Mouse (Mus musculus): Measurements from ENCODE around the gene Vps45. TPM values are rescaled to one million over a fixed set of nuclear protein-coding genes. Genes with fewer than 3 reads are reported as not detected.

Gene Vps45
- total and polyA plus RNA-seq, 3 experiments = 20.6 to 92.0 (median 28.9) TPM

- peak; percentile 86 for TF ChIP-seq HCFC1 (IDR thresholded peaks at IDR 0.05; ENCODE audit: low read depth, low read length)
- no peak; a peak in 1 of 4 replicates for TF ChIP-seq EP300 (IDR thresholded peaks at IDR 0.05; ENCODE audit: low read depth in 1 of 2, low read length in 2 of 2)
- TF ChIP-seq MEF2A (IDR thresholded peaks at IDR 0.05; ENCODE audit: extremely low read depth, insufficient replicate concordance, low read depth, low read length, poor library complexity, severe bottlenecking) = peak; percentile 49; the same call in 1 of the 2 replicates
- 0 out of 2 replicates have a peak, but pooled peaks have one; percentile 3 for TF ChIP-seq SMC3 (IDR thresholded peaks at IDR 0.05; ENCODE audit: low read depth, low read length)
- no peak for TF ChIP-seq MAX (IDR thresholded peaks at IDR 0.05; ENCODE audit: low read length)
- TF ChIP-seq ZNF384 (IDR thresholded peaks at IDR 0.05; ENCODE audit: low read depth, low read length) = no peak
- TF ChIP-seq MYC (IDR thresholded peaks at IDR 0.05; ENCODE audit: low read depth, low read length) = no peak
- no peak for TF ChIP-seq ZKSCAN1 (IDR thresholded peaks at IDR 0.05; ENCODE audit: low read depth, low read length)
- TF ChIP-seq MYB (IDR thresholded peaks at IDR 0.05; ENCODE audit: low read depth, low read length) = no peak
- TF ChIP-seq POLR2A (IDR thresholded peaks at IDR 0.05; ENCODE audit: control insufficient read depth in 1 of 2, insufficient read depth in 1 of 2, low read depth in 1 of 2, low read length in 2 of 2, poor library complexity in 1 of 2) = peak; percentile 58 to 83; a peak in 2 of 4 replicates
- TF ChIP-seq NRF1 (IDR thresholded peaks at IDR 0.05; ENCODE audit: insufficient read depth, low read depth, low read length, poor library complexity, severe bottlenecking) = 0 out of 2 replicates have a peak, but pooled peaks have one; percentile 9
- no peak for TF ChIP-seq CHD2 (IDR thresholded peaks at IDR 0.05; ENCODE audit: low read length)
- TF ChIP-seq KAT2A (conservative IDR thresholded peaks at IDR 0.05; ENCODE audit: low read depth, low read length) = no peak; the same call in 1 of the 2 replicates
- TF ChIP-seq POLR2AphosphoS5 (IDR thresholded peaks at IDR 0.05; ENCODE audit: borderline replicate concordance, low read depth, low read length) = no peak
- TF ChIP-seq USF1 (IDR thresholded peaks at IDR 0.05; ENCODE audit: low read depth, low read length) = peak; percentile 77
- no peak for TF ChIP-seq TAL1 (IDR thresholded peaks at IDR 0.05; ENCODE audit: low read length)
- TF ChIP-seq POLR2AphosphoS2 (IDR thresholded peaks at IDR 0.05; ENCODE audit: low read length) = peak; percentile 44; the same call in 1 of the 2 replicates
- peak; percentile 73 for TF ChIP-seq TBP (IDR thresholded peaks at IDR 0.05; ENCODE audit: low read depth, low read length)
Measured at GRCm38 (mm10) chr3:96104261-96105065, 46.2 kb upstream of the Vps45 start, which contains the start of gene Otud7b (continued).

- peak overlapping the region; percentile 71 to 92 for H3K4me3 ChIP-seq (ENCODE audit: control insufficient read depth in 1 of 2, insufficient read depth in 1 of 2, low read depth in 2 of 2, low read length in 2 of 2)
- H3K27ac ChIP-seq (ENCODE audit: control insufficient read depth, low read depth, low read length) = peak overlapping the region; percentile 25
- peaks cover 21 to 22% of the 10 kb centered on the region in 2 experiments; a peak in 3 of 4 replicates for H3K4me1 ChIP-seq (ENCODE audit: control insufficient read depth in 1 of 2, insufficient read depth in 2 of 2, low read length in 2 of 2)
- peaks cover 0 to 28% of the 10 kb centered on the region in 2 experiments; a peak in 2 of 4 replicates for H3K36me3 ChIP-seq (ENCODE audit: control insufficient read depth in 1 of 2, insufficient read depth in 2 of 2, low read length in 2 of 2)
- TF ChIP-seq ZNF384 (IDR thresholded peaks at IDR 0.05; ENCODE audit: low read depth, low read length) (no peak), MEF2A (IDR thresholded peaks at IDR 0.05; ENCODE audit: extremely low read depth, insufficient replicate concordance, low read depth, low read length, poor library complexity, severe bottlenecking) (no peak), SMC3 (IDR thresholded peaks at IDR 0.05; ENCODE audit: low read depth, low read length) (no peak; the same call in 1 of the 2 replicates), POLR2AphosphoS2 (IDR thresholded peaks at IDR 0.05; ENCODE audit: low read length) (no peak), TBP (IDR thresholded peaks at IDR 0.05; ENCODE audit: low read depth, low read length) (no peak), RCOR1 (IDR thresholded peaks at IDR 0.05; ENCODE audit: low read depth, low read length) (no peak), ELF1 (IDR thresholded peaks at IDR 0.05; ENCODE audit: low read depth, low read length) (no peak), RAD21 (IDR thresholded peaks at IDR 0.05; ENCODE audit: low read depth, low read length) (no peak), NELFE (IDR thresholded peaks at IDR 0.05; ENCODE audit: low read depth, low read length) (no peak), CTCF (IDR thresholded peaks at IDR 0.05 in 2 of 3, conservative IDR thresholded peaks at IDR 0.05 in 1 of 3; ENCODE audit: control insufficient read depth in 1 of 3, insufficient read depth in 1 of 3, low read depth in 2 of 3, low read length in 3 of 3, poor library complexity in 1 of 3, severe bottlenecking in 1 of 3) (no peak), ZC3H11A (IDR thresholded peaks at IDR 0.05; ENCODE audit: low read depth, low read length) (no peak), ZMIZ1 (IDR thresholded peaks at IDR 0.05; ENCODE audit: low read depth, low read length) (no peak), CHD2 (IDR thresholded peaks at IDR 0.05; ENCODE audit: low read length) (no peak), TAL1 (IDR thresholded peaks at IDR 0.05; ENCODE audit: low read length) (no peak)
- no peaks in the 10 kb centered on the region for H3K9me3 ChIP-seq (replicated peaks; ENCODE audit: insufficient read depth, low read length)
- no peak for DNase-seq (ENCODE audit: low read depth, low spot score)
- no peaks in the 10 kb centered on the region for H3K27me3 ChIP-seq (ENCODE audit: control insufficient read depth in 1 of 2, insufficient read depth in 2 of 2, low read length in 2 of 2)
- peaks cover 14% of the 10 kb centered on the region for H3K79me2 ChIP-seq (ENCODE audit: control insufficient read depth, insufficient read depth, low read length, poor library complexity)
- peak overlapping the region; percentile 84 for H3K9ac ChIP-seq (ENCODE audit: control insufficient read depth, low read depth, low read length, poor library complexity, severe bottlenecking)
Measured at GRCm38 (mm10) chr3:96103901-96104260, 45.6 kb upstream of the Vps45 start.
